Mouse (Mus musculus): ENCODE measurements around the gene Cep104. TPM values are rescaled to one million over a fixed set of nuclear protein-coding genes. Genes with fewer than 3 reads are reported as not detected.

Gene Cep104
- total and polyA plus RNA-seq, 3 experiments = 6.1 to 14.7 (median 8.6) TPM

GRCm38 (mm10) chr4:154025641-154026440, 50.8 kb downstream of the Cep104 start, which contains the start of gene Smim1:
TSS of gene Smim1 (minus strand) at chr4:154026230.
- H3K36me3 ChIP-seq (replicated peaks) = peaks cover 69% of the 10 kb centered on the region
- TF ChIP-seq CTCF (IDR thresholded peaks at IDR 0.05; ENCODE audit: low read depth, low read length) (no peak; the same call in 1 of the 2 replicates), GATA1 (IDR thresholded peaks at IDR 0.05; ENCODE audit: borderline replicate concordance, low read length) (no peak), TAL1 (conservative IDR thresholded peaks at IDR 0.05; ENCODE audit: low read depth, low read length) (no peak), GATA2 (IDR thresholded peaks at IDR 0.05; ENCODE audit: borderline replicate concordance, low read depth, low read length) (no peak), POLR2AphosphoS5 (IDR thresholded peaks at IDR 0.05; ENCODE audit: insufficient replicate concordance, low read depth, low read length) (no peak)
- ATAC-seq (ENCODE audit: extremely low read depth, insufficient number of reproducible peaks, low FRiP score, poor library complexity, severe bottlenecking) (peak; percentile 43), DNase-seq (ENCODE audit: low spot score) (peak; percentile 91)
- peak within 1 kb of the TSS; percentile 89 for H3K4me3 ChIP-seq (ENCODE audit: low read depth, low read length)
- H3K27me3 ChIP-seq (ENCODE audit: insufficient read depth, low read length) = no peaks in the 10 kb centered on the region
- peaks cover 70% of the 10 kb centered on the region for H3K4me1 ChIP-seq (ENCODE audit: insufficient read depth, low read depth, low read length)
- no peaks in the 10 kb centered on the region for H3K9me3 ChIP-seq (replicated peaks)

GRCm38 (mm10) chr4:154026441-154026761, 51.4 kb downstream of the Cep104 start:
- no peaks in the 10 kb centered on the region for H3K27me3 ChIP-seq (ENCODE audit: insufficient read depth, low read length)
- no peak for ATAC-seq (ENCODE audit: extremely low read depth, insufficient number of reproducible peaks, low FRiP score, poor library complexity, severe bottlenecking)
- H3K4me3 ChIP-seq (ENCODE audit: low read depth, low read length) = peak overlapping the region; percentile 89
- H3K4me1 ChIP-seq (ENCODE audit: insufficient read depth, low read depth, low read length) = peaks cover 64% of the 10 kb centered on the region
- no peak for TF ChIP-seq CTCF (IDR thresholded peaks at IDR 0.05; ENCODE audit: low read depth, low read length)
- no peak for TF ChIP-seq TAL1 (conservative IDR thresholded peaks at IDR 0.05; ENCODE audit: low read depth, low read length)
- TF ChIP-seq POLR2AphosphoS5 (IDR thresholded peaks at IDR 0.05; ENCODE audit: insufficient replicate concordance, low read depth, low read length) = no peak
- TF ChIP-seq GATA2 (IDR thresholded peaks at IDR 0.05; ENCODE audit: borderline replicate concordance, low read depth, low read length) = no peak
- no peak for TF ChIP-seq GATA1 (IDR thresholded peaks at IDR 0.05; ENCODE audit: borderline replicate concordance, low read length)
- DNase-seq (ENCODE audit: low spot score) = no peak
- H3K9me3 ChIP-seq (replicated peaks) = no peaks in the 10 kb centered on the region
- peaks cover 69% of the 10 kb centered on the region for H3K36me3 ChIP-seq (replicated peaks)

GRCm38 (mm10) chr4:154028066-154028465, 53.1 kb downstream of the Cep104 start:
- Histone ChIP-seq H3K4me1 (ENCODE audit: insufficient read depth, low read depth, low read length) (peaks cover 55% of the 10 kb centered on the region), H3K9me3 (replicated peaks) (no peaks in the 10 kb centered on the region), H3K36me3 (replicated peaks) (peaks cover 66% of the 10 kb centered on the region), H3K4me3 (ENCODE audit: low read depth, low read length) (no peak overlapping the region; the same call in 1 of the 2 replicates), H3K27me3 (ENCODE audit: insufficient read depth, low read length) (no peaks in the 10 kb centered on the region)
- DNase-seq (ENCODE audit: low spot score) = no peak
- TF ChIP-seq TAL1 (conservative IDR thresholded peaks at IDR 0.05; ENCODE audit: low read depth, low read length) (no peak), GATA1 (IDR thresholded peaks at IDR 0.05; ENCODE audit: borderline replicate concordance, low read length) (no peak), GATA2 (IDR thresholded peaks at IDR 0.05; ENCODE audit: borderline replicate concordance, low read depth, low read length) (no peak), CTCF (IDR thresholded peaks at IDR 0.05; ENCODE audit: low read depth, low read length) (no peak), POLR2AphosphoS5 (IDR thresholded peaks at IDR 0.05; ENCODE audit: insufficient replicate concordance, low read depth, low read length) (no peak)
- no peak for ATAC-seq (ENCODE audit: extremely low read depth, insufficient number of reproducible peaks, low FRiP score, poor library complexity, severe bottlenecking)

GRCm38 (mm10) chr4:154028646-154029045, 53.7 kb downstream of the Cep104 start:
- DNase-seq (ENCODE audit: low spot score) (no peak), ATAC-seq (ENCODE audit: extremely low read depth, insufficient number of reproducible peaks, low FRiP score, poor library complexity, severe bottlenecking) (no peak)
- no peaks in the 10 kb centered on the region for H3K9me3 ChIP-seq (replicated peaks)
- peaks cover 52% of the 10 kb centered on the region for H3K4me1 ChIP-seq (ENCODE audit: insufficient read depth, low read depth, low read length)
- H3K27me3 ChIP-seq (ENCODE audit: insufficient read depth, low read length) = no peaks in the 10 kb centered on the region
- peaks cover 66% of the 10 kb centered on the region for H3K36me3 ChIP-seq (replicated peaks)
- TF ChIP-seq GATA2 (IDR thresholded peaks at IDR 0.05; ENCODE audit: borderline replicate concordance, low read depth, low read length) (no peak), GATA1 (IDR thresholded peaks at IDR 0.05; ENCODE audit: borderline replicate concordance, low read length) (no peak), CTCF (IDR thresholded peaks at IDR 0.05; ENCODE audit: low read depth, low read length) (peak; percentile 50), TAL1 (conservative IDR thresholded peaks at IDR 0.05; ENCODE audit: low read depth, low read length) (no peak)
- no peak overlapping the region for H3K4me3 ChIP-seq (ENCODE audit: low read depth, low read length)

GRCm38 (mm10) chr4:154037123-154037522, 62.1 kb downstream of the Cep104 start:
- Histone ChIP-seq H3K9me3 (replicated peaks) (no peaks in the 10 kb centered on the region), H3K4me3 (ENCODE audit: low read depth, low read length) (no peak overlapping the region), H3K36me3 (replicated peaks) (peaks cover 53% of the 10 kb centered on the region), H3K27me3 (ENCODE audit: insufficient read depth, low read length) (no peaks in the 10 kb centered on the region), H3K4me1 (ENCODE audit: insufficient read depth, low read depth, low read length) (peaks cover 15% of the 10 kb centered on the region)
- no peak for ATAC-seq (ENCODE audit: extremely low read depth, insufficient number of reproducible peaks, low FRiP score, poor library complexity, severe bottlenecking)
- DNase-seq (ENCODE audit: low spot score) = no peak
- TF ChIP-seq CTCF (IDR thresholded peaks at IDR 0.05; ENCODE audit: low read depth, low read length) (no peak), TAL1 (conservative IDR thresholded peaks at IDR 0.05; ENCODE audit: low read depth, low read length) (no peak), POLR2AphosphoS5 (IDR thresholded peaks at IDR 0.05; ENCODE audit: insufficient replicate concordance, low read depth, low read length) (no peak), GATA1 (IDR thresholded peaks at IDR 0.05; ENCODE audit: borderline replicate concordance, low read length) (no peak)

- DNase-seq (ENCODE audit: low spot score) = no peak
- Histone ChIP-seq H3K36me3 (replicated peaks) (peaks cover 11% of the 10 kb centered on the region), H3K4me3 (ENCODE audit: low read depth, low read length) (no peak within 1 kb of the TSS), H3K4me1 (ENCODE audit: insufficient read depth, low read depth, low read length) (no peaks in the 10 kb centered on the region), H3K9me3 (replicated peaks) (no peaks in the 10 kb centered on the region), H3K27me3 (ENCODE audit: insufficient read depth, low read length) (no peaks in the 10 kb centered on the region)
- ATAC-seq (ENCODE audit: extremely low read depth, insufficient number of reproducible peaks, low FRiP score, poor library complexity, severe bottlenecking) = no peak
- no peak for TF ChIP-seq TAL1 (conservative IDR thresholded peaks at IDR 0.05; ENCODE audit: low read depth, low read length)
- TF ChIP-seq POLR2AphosphoS5 (IDR thresholded peaks at IDR 0.05; ENCODE audit: insufficient replicate concordance, low read depth, low read length) = no peak
- TF ChIP-seq GATA2 (IDR thresholded peaks at IDR 0.05; ENCODE audit: borderline replicate concordance, low read depth, low read length) = no peak
- TF ChIP-seq CTCF (IDR thresholded peaks at IDR 0.05; ENCODE audit: low read depth, low read length) = no peak
- TF ChIP-seq GATA1 (IDR thresholded peaks at IDR 0.05; ENCODE audit: borderline replicate concordance, low read length) = no peak
Observed at GRCm38 (mm10) chr4:154042577-154042976, 67.6 kb downstream of the Cep104 start, which contains the start of gene Ccdc27. TSS of gene Ccdc27 (minus strand) at chr4:154042677.
